Mouse (Mus musculus): ENCODE data around the gene Fras1. TPM values are rescaled to one million over a fixed set of nuclear protein-coding genes. Genes with fewer than 3 reads are reported as not detected.

Fras1 gene
- polyA plus RNA-seq, 1 experiment = not detected

GRCm38 (mm10) chr5:96394947-96395346, 21.2 kb downstream of the Fras1 start:
- H3K4me3 ChIP-seq (ENCODE audit: insufficient read depth, low read depth, low read length) = no peak overlapping the region
- no peak for TF ChIP-seq POLR2A (IDR thresholded peaks at IDR 0.05; ENCODE audit: insufficient read depth, low read depth, low read length)
- no peak for TF ChIP-seq CTCF (IDR thresholded peaks at IDR 0.05; ENCODE audit: insufficient read depth, low read depth, low read length)
- WGBS = 94% methylated on average over 4 of the region's 4 CpGs
- H3K27ac ChIP-seq (ENCODE audit: insufficient read depth, low read depth, low read length) = no peak overlapping the region
- no peaks in the 10 kb centered on the region for H3K4me1 ChIP-seq (ENCODE audit: control insufficient read depth, insufficient read depth, low read length)

DNA sequence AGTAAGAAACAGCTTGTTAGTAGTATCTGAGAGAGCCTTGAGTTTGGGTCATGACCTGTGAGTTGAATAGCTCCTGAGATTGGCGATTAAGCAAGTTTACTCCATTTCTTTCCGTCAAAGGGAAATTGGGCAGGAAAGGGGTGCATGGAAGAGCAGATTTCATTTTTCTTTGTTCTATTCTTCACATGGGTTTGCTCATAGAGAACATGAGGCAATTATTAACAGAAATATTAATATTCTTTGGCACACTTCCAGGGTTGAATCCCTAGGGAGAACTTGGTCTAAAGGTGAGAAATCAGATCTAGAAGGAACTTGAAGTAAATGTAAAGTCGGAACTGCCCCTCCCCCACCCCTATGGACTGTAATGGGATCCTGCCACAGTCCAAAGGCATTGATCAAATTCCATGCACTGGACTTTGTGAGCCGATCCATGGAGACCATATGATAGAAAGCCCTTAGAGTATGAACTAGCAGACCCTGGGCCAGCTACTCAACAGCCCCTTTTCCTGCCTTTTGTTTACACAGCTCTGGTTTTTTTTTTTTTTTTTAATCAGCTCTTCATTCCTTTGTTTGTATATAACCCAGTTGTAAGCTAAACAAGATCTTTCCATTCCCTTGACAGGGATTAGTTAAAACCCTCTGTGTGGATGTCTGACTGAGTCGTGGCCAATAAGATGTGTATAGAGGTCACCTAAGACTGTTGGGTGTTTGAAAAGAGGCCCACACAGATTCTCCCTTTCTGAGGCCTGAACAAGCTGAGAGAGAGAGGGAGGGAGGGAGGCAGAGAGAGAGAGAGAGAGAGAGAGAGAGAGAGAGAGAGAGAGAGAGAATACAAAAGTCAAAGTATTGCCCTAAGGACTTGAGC, 22.3 kb downstream of the Fras1 start:
- no peak overlapping the region for H3K4me3 ChIP-seq (ENCODE audit: insufficient read depth, low read depth, low read length)
- H3K27ac ChIP-seq (ENCODE audit: insufficient read depth, low read depth, low read length) = no peak overlapping the region
- 70% methylated on average over 5 of the region's 5 CpGs for WGBS
- TF ChIP-seq CTCF (IDR thresholded peaks at IDR 0.05; ENCODE audit: insufficient read depth, low read depth, low read length) (no peak), POLR2A (IDR thresholded peaks at IDR 0.05; ENCODE audit: insufficient read depth, low read depth, low read length) (no peak)
- no peaks in the 10 kb centered on the region for H3K4me1 ChIP-seq (ENCODE audit: control insufficient read depth, insufficient read depth, low read length)

DNA sequence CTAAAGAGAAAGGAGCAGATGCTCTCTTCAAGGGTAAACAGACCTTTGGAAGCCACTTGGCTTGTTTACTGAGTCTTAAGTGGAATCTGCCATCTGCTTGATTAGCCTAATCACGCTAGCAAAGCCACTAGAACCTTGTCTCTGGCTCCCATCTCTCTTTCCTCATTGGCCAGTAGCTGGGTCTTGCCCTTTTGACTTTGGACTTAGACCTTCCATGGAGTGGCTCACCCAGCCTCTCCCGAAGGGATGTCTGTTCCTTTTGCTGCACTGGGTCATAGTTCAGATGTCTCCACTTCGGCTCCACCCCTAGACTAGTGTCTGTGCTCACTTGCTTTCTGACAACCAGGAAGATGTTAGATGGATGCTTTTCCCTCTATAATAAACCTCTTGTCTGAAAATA, 28.8 kb downstream of the Fras1 start:
- 89% methylated on average over 3 of the region's 3 CpGs for WGBS
- Histone ChIP-seq H3K4me3 (ENCODE audit: insufficient read depth, low read depth, low read length) (no peak overlapping the region), H3K4me1 (ENCODE audit: control insufficient read depth, insufficient read depth, low read length) (no peaks in the 10 kb centered on the region), H3K27ac (ENCODE audit: insufficient read depth, low read depth, low read length) (no peak overlapping the region)
- TF ChIP-seq CTCF (IDR thresholded peaks at IDR 0.05; ENCODE audit: insufficient read depth, low read depth, low read length) = no peak
- TF ChIP-seq POLR2A (IDR thresholded peaks at IDR 0.05; ENCODE audit: insufficient read depth, low read depth, low read length) = no peak

DNA sequence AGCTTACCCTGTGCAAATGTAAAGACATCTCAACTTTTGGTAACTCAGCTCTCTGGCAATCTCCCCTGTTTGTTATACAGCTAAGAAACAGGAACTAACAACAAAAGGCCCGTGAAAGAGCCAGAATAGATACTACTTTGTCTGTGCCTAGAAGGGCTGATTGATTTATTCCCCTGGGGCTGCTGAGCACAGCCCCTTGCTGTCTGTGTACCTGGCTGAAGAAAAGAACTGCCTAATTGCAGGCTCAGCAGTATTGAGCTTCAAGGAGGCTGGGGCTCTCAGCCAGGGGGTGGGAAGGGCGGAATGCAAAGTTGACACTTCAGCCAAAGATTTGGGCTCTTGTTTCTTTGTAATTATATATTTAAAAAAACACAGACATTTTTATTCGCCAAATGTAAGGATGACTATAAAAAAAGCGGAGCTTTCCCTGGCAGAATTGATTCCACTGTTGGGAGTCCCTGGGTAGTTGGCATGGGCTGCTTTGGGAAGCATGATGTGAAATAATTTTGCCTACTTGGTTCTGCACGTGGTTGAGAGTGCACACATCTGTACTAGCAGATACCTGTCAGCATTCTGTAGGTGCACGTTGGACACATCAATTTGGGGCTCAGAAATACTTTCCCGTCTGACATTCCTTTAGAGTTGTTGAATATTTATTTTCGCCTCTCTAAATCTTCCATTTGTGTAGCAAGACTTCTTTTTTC, 31.5 kb downstream of the Fras1 start:
- 34% methylated on average over 8 of the region's 8 CpGs for WGBS
- no peak overlapping the region for H3K27ac ChIP-seq (ENCODE audit: insufficient read depth, low read depth, low read length)
- TF ChIP-seq CTCF (IDR thresholded peaks at IDR 0.05; ENCODE audit: insufficient read depth, low read depth, low read length) (no peak), POLR2A (IDR thresholded peaks at IDR 0.05; ENCODE audit: insufficient read depth, low read depth, low read length) (no peak)
- H3K4me1 ChIP-seq (ENCODE audit: control insufficient read depth, insufficient read depth, low read length) = 0 out of 2 replicates have a peak, but pooled peaks cover 2% of the 10 kb centered on the region
- H3K4me3 ChIP-seq (ENCODE audit: insufficient read depth, low read depth, low read length) = no peak overlapping the region

DNA sequence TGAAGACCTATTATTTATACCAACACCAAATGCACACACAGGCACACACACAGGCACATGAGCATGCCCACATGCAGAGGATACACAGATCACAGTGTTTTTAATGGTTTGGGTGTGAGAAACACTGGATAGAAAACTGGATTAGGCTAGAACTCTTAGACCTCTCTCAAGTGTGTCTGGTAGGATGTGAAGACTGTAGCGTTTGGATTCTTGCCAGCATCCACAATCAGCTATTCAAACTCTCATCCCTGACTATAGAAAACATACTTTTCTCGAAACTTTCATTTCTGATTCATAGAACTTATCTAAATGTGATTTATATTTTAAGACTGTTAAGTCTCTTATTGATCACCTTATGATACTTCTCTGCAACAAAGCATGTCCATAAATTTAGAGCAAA, 34.5 kb downstream of the Fras1 start:
- H3K4me1 ChIP-seq (ENCODE audit: control insufficient read depth, insufficient read depth, low read length) = 0 out of 2 replicates have a peak, but pooled peaks cover 2% of the 10 kb centered on the region
- no peak overlapping the region for H3K27ac ChIP-seq (ENCODE audit: insufficient read depth, low read depth, low read length)
- WGBS = 74% methylated on average over 2 of the region's 2 CpGs
- TF ChIP-seq CTCF (IDR thresholded peaks at IDR 0.05; ENCODE audit: insufficient read depth, low read depth, low read length) = no peak
- TF ChIP-seq POLR2A (IDR thresholded peaks at IDR 0.05; ENCODE audit: insufficient read depth, low read depth, low read length) = no peak
- H3K4me3 ChIP-seq (ENCODE audit: insufficient read depth, low read depth, low read length) = no peak overlapping the region

GRCm38 (mm10) chr5:96412754-96413394, 39.1 kb downstream of the Fras1 start:
- 82% methylated on average over 11 of the region's 11 CpGs for WGBS
- no peak overlapping the region for H3K27ac ChIP-seq (ENCODE audit: insufficient read depth, low read depth, low read length)
- no peak for TF ChIP-seq POLR2A (IDR thresholded peaks at IDR 0.05; ENCODE audit: insufficient read depth, low read depth, low read length)
- TF ChIP-seq CTCF (IDR thresholded peaks at IDR 0.05; ENCODE audit: insufficient read depth, low read depth, low read length) = no peak
- no peak overlapping the region for H3K4me3 ChIP-seq (ENCODE audit: insufficient read depth, low read depth, low read length)
- H3K4me1 ChIP-seq (ENCODE audit: control insufficient read depth, insufficient read depth, low read length) = peaks cover 4% of the 10 kb centered on the region

DNA sequence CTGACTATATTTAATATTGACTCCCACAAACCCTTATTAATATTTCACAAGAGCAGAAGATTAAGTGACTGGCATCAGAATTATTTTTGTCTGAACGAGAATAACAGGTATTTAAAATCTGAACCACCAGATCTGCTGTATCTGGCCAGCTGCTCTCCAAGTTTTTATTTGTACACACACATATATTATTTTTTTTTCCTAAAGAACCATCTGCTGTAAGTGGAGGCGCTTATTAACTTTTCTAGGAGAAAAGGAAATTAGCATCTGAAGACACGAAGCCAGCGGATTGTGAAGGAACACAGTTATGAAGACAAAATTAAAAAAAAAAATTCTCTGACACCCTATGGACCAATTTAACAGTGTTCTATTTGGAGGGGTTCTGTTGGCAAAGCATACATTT, 43.4 kb downstream of the Fras1 start:
- Histone ChIP-seq H3K27ac (ENCODE audit: insufficient read depth, low read depth, low read length) (no peak overlapping the region), H3K4me1 (ENCODE audit: control insufficient read depth, insufficient read depth, low read length) (peaks cover 4% of the 10 kb centered on the region), H3K4me3 (ENCODE audit: insufficient read depth, low read depth, low read length) (no peak overlapping the region)
- WGBS = 41% methylated on average over 4 of the region's 4 CpGs
- TF ChIP-seq POLR2A (IDR thresholded peaks at IDR 0.05; ENCODE audit: insufficient read depth, low read depth, low read length) = no peak

DNA sequence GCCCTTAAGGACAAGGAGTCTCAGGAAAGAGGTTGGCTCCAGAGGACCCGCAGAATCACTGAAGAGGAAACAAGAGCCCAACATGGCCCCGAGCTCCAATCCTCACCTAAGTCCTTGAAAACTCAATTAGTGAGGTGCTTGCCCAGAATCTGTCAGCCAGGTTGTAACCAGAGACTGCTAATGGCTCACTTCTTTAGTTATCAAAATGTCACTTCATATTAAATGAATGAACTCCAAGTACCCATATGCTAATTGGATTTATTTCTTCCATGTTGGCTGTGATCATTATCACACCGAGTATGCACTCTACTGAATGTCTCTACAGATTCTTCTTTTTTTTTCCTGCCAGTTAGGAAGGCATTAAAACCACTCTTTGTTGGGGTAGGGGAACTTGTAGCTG, 47.8 kb downstream of the Fras1 start:
- H3K27ac ChIP-seq (ENCODE audit: insufficient read depth, low read depth, low read length) = no peak overlapping the region
- TF ChIP-seq POLR2A (IDR thresholded peaks at IDR 0.05; ENCODE audit: insufficient read depth, low read depth, low read length) (no peak), CTCF (IDR thresholded peaks at IDR 0.05; ENCODE audit: insufficient read depth, low read depth, low read length) (no peak)
- no peaks in the 10 kb centered on the region for H3K4me1 ChIP-seq (ENCODE audit: control insufficient read depth, insufficient read depth, low read length)
- H3K4me3 ChIP-seq (ENCODE audit: insufficient read depth, low read depth, low read length) = no peak overlapping the region
- WGBS = 71% methylated on average over 3 of the region's 3 CpGs

GRCm38 (mm10) chr5:96422716-96423115, 49.0 kb downstream of the Fras1 start:
- no peak for TF ChIP-seq CTCF (IDR thresholded peaks at IDR 0.05; ENCODE audit: insufficient read depth, low read depth, low read length)
- no peak for TF ChIP-seq POLR2A (IDR thresholded peaks at IDR 0.05; ENCODE audit: insufficient read depth, low read depth, low read length)
- Histone ChIP-seq H3K4me1 (ENCODE audit: control insufficient read depth, insufficient read depth, low read length) (no peaks in the 10 kb centered on the region), H3K27ac (ENCODE audit: insufficient read depth, low read depth, low read length) (no peak overlapping the region), H3K4me3 (ENCODE audit: insufficient read depth, low read depth, low read length) (no peak overlapping the region)
- 93% methylated on average over 5 of the region's 5 CpGs for WGBS

Measured in olfactory bulb, adult 2 months (tissue).